Mouse (Mus musculus) left cerebral cortex, adult 2 months (tissue): Measurements from ENCODE around the gene Tpm3. TPM values are rescaled to one million over a fixed set of nuclear protein-coding genes. Genes with fewer than 3 reads are reported as not detected.
"Not testable (repeated sequence)": the region's sequence is repeated elsewhere in the genome, so short reads cannot be mapped to it uniquely, and the experiment has no call there.

Experiments
- DNase-seq, 2 experiments: peaks; one replicate each; pipeline ENCODE4 v3.0.0; 2021 to 2022; ENCODE audit warnings: low spot score in 2 of 2, mixed read lengths in 1 of 2; ENCODE audit errors: extremely low spot score in 1 of 2
- H3K27ac ChIP-seq: fragments of 200-600 bp; 2 replicates; pipeline ENCODE4 v1.8.1; 2022
- H3K4me3 ChIP-seq: fragments of 200-600 bp; 2 replicates; pipeline ENCODE4 v1.8.1; 2022
- CTCF ChIP-seq: fragments of 200-600 bp; IDR thresholded peaks from 2 replicates; pipeline ENCODE4 v1.8.1; 2022; ENCODE audit warnings: antibody characterized with exemption, mild to moderate bottlenecking, moderate library complexity
- intact Hi-C: fragments of 180-260 bp; cut with DNase I; formaldehyde crosslinking; loops from one replicate; pipeline ENCODE4 v1.15.1; 2025
- microRNA-seq, 2 experiments: library from miRNA; unstranded; fragments of <30 nt; microRNA quantifications; one replicate each; pipeline ENCODE4 v1.2.0; 2021
- total RNA-seq, 2 experiments: library from RNA; stranded (reverse); gene quantifications; 2 replicates each; pipeline ENCODE4 v1.2.3; 2021

The Tpm3 gene
- total RNA-seq, 2 experiments from 2014 or later: 182 to 193 TPM

- Histone ChIP-seq H3K27ac (no peak overlapping the region), H3K4me3 (no peak overlapping the region)
- no peak; the same call in 1 of the 2 replicates for TF ChIP-seq CTCF
- intact Hi-C loops: loop anchor here (5.0 kb wide), 2 partner anchors 36 to 94 kb away; partner anchors contain the start of genes Rab13 and Rps27
- DNase-seq: peak in 1 of 2 experiments; percentile 60
Observed at GRCm38 (mm10) chr3:90118132-90118790, 45.8 kb downstream of the Tpm3 start.

- intact Hi-C loops: loop anchor here (10.0 kb wide), 1 partner anchor 243 kb away; no protein-coding TSS in a partner anchor
- DNase-seq, H3K4me3 ChIP-seq, H3K27ac ChIP-seq: not testable (repeated sequence)
- peak; percentile 6 for TF ChIP-seq CTCF
Observed at GRCm38 (mm10) chr3:90122036-90122435, 49.6 kb downstream of the Tpm3 start.

DNA sequence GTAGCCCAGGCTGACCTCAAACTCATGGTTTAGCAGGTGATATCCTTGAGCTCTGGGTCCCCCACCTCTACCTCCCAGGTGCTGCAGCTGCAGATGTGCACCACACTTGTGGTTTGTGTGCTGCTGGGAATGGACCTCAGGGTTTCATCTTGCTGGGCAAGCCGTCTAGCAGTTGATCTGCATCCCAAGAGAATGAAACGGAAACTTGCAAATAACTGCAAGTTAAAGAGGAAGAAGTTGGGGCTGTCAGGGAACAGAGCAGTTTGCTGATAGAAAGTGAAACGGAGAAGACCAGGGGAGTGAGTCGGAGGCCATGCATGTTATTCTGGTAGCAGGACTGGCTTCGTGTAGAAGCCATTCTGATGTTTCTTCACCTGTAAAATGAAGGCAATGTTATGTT lies 53.3 kb downstream of the Tpm3 start:
- Histone ChIP-seq H3K27ac (no peak overlapping the region), H3K4me3 (no peak overlapping the region)
- no peak for DNase-seq
- intact Hi-C loops: loop anchor here (10.0 kb wide), 1 partner anchor 239 kb away; no protein-coding TSS in a partner anchor
- TF ChIP-seq CTCF: no peak

GRCm38 (mm10) chr3:90127881-90128280 lies 55.4 kb downstream of the Tpm3 start:
- intact Hi-C loops: loop anchor here (10.0 kb wide), 1 partner anchor 237 kb away; no protein-coding TSS in a partner anchor
- Histone ChIP-seq H3K4me3 (no peak overlapping the region), H3K27ac (no peak overlapping the region)
- TF ChIP-seq CTCF: no peak
- peak; percentile 13 to 16 for DNase-seq

GRCm38 (mm10) chr3:90132745-90133144 lies 60.3 kb downstream of the Tpm3 start:
- no peak for DNase-seq
- Histone ChIP-seq H3K4me3 (no peak overlapping the region), H3K27ac (no peak overlapping the region)
- no peak for TF ChIP-seq CTCF
- intact Hi-C loops: no loop called here

DNA sequence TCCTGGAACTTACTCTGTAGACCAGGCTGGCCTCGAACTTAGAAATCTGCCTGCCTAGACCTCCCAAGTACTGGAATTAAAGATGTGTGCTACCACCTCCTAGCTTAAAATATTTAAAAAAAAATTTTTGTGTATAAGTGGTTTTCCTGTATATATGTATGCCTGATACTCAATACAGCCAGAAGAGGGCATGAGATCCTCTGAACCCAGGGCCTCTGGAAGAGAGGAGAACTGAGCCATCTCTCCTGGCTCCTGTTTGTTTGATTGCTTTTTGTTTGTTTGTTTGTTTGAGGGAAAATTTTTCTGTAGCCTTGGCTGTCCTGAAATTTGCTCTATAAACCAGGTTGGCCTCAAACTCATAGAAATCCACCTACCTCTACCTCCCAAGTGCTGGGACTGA lies 60.9 kb downstream of the Tpm3 start:
- intact Hi-C loops: no loop called here
- H3K27ac ChIP-seq: no peak overlapping the region
- TF ChIP-seq CTCF: peak; percentile 11
- DNase-seq: no peak
- no peak overlapping the region for H3K4me3 ChIP-seq

GRCm38 (mm10) chr3:90134483-90134882 lies 62.0 kb downstream of the Tpm3 start:
- no peak for TF ChIP-seq CTCF
- intact Hi-C loops: no loop called here
- no peak overlapping the region for H3K27ac ChIP-seq
- DNase-seq: no peak
- no peak overlapping the region for H3K4me3 ChIP-seq

DNA sequence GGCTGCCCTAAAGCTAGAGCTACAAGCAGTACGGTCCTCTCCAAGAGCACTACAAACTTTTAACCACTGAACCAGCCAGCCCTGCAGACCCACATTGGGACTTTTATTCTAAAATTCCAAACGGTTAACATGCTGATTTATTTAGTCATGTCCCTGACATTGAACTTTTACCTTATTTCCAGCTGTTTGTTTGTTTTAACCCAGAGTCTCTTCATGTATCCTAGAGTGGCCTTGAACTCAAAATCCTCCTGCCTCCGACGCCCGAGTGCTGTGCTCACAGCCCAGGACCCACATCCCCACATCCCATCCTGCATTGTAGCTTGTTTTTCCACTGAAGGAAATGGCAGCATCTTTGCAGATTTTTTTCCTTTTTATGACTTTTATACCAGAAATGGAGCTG lies 62.5 kb downstream of the Tpm3 start:
- intact Hi-C loops: no loop called here
- Histone ChIP-seq H3K4me3 (no peak overlapping the region), H3K27ac (no peak overlapping the region)
- no peak for TF ChIP-seq CTCF
- no peak for DNase-seq

DNA sequence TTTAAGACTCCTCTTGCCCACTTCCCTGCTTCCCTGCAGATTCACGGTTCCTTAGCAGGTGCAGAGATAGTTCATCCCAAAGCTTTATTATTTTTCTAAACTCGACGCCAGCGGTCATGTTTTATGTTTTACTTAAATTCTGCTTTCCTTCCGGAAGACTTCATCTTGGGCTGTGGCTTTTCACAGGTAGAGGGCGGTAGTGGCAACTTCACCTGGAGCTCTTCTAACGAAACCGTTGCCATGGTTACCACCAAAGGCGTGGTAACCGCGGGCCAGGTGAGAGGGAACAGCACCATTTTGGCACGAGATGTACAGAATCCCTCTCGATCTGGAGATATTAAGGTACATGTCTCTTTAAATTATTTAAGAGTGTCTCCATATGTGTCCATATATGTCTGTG lies 64.2 kb downstream of the Tpm3 start:
- DNase-seq: no peak
- no peak overlapping the region for H3K27ac ChIP-seq
- intact Hi-C loops: no loop called here
- peak; percentile 27; the same call in 1 of the 2 replicates for TF ChIP-seq CTCF
- H3K4me3 ChIP-seq: no peak overlapping the region

DNA sequence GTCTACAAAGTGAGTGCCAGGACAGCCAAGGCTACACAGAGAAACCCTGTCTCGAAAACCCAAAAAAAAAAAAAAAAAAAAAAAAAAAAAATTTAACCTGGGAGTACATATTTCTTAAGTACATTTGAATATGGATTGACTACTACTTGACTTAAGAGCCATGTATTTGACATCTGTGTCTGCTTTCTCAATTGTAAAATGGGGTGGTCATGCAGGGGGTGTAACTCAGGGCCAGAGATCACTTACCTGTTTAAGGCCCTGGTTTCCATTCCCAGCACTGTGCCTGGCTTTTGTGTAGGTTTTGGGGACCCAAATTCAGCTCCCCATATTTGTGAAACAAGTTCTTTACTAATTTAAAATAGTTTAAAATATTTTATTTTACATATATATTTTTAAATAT lies 65.2 kb downstream of the Tpm3 start:
- intact Hi-C loops: no loop called here
- DNase-seq: no peak
- no peak for TF ChIP-seq CTCF
- Histone ChIP-seq H3K27ac (no peak overlapping the region), H3K4me3 (no peak overlapping the region)

GRCm38 (mm10) chr3:90139962-90140361 lies 67.5 kb downstream of the Tpm3 start:
- DNase-seq: no peak
- intact Hi-C loops: no loop called here
- TF ChIP-seq CTCF: no peak
- Histone ChIP-seq H3K27ac (no peak overlapping the region), H3K4me3 (no peak overlapping the region)

GRCm38 (mm10) chr3:90145461-90145860 lies 73.0 kb downstream of the Tpm3 start:
- DNase-seq: no peak
- intact Hi-C loops: no loop called here
- no peak overlapping the region for H3K4me3 ChIP-seq
- TF ChIP-seq CTCF: no peak
- H3K27ac ChIP-seq: no peak overlapping the region

DNA sequence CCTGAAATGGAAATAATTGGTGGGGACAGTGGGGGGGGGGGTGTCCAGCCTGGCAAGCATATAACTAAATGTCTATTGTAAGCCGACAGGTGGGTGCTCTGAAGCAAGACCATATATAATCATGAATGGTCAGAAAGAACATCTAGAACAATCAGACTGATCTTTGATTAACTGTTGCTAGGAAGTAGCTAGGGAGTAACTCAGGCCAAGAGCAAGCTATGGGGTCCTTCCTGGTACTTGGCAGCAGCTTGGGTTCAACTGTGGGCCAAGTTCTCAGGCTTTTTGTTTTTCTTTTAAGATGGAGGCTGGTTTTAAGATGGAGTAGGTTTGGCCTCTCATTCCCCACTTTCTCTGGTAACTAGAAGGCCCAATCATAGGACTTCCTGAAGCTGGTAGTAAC lies 74.2 kb downstream of the Tpm3 start:
- no peak for DNase-seq
- no peak for TF ChIP-seq CTCF
- Histone ChIP-seq H3K4me3 (no peak overlapping the region), H3K27ac (no peak overlapping the region)
- intact Hi-C loops: no loop called here

Small RNA genes lying within 50 kb of the gene (microRNA-seq; reads per million reads assigned to microRNA genes)
- 4.4 to 6.2 reads per million in 2 experiments for gene Mir190b

Other genes with a start within 250 kb of the Tpm3 start
- 1 to 10 TPM; 3.1 to 3.7 TPM for gene She, start 241.3 kb upstream of the Tpm3 start, total RNA-seq
- gene Il6ra, start 159.5 kb upstream of the Tpm3 start, total RNA-seq: 1 to 10 TPM; 3.7 to 4.4 TPM
- gene Atp8b2, start 109.1 kb upstream of the Tpm3 start, total RNA-seq: 100 to 1,000 TPM; 112 to 129 TPM
- gene Hax1, start 73.9 kb upstream of the Tpm3 start, total RNA-seq: 100 to 1,000 TPM in 1 of 2 experiments, 10 to 100 TPM in 1; 97.6 to 106 TPM
- 10 to 100 TPM; 95.2 to 98.7 TPM for gene 4933434E20Rik, start 21.0 kb upstream of the Tpm3 start, total RNA-seq
- gene Ubap2l, start 20.0 kb upstream of the Tpm3 start, total RNA-seq: 100 to 1,000 TPM; 180 to 197 TPM
- under 1 TPM; 0.36 to 0.42 TPM for gene Nup210l, start 31.5 kb downstream of the Tpm3 start, total RNA-seq
- 100 to 1,000 TPM; 799 to 888 TPM for gene Rps27, start 141.0 kb downstream of the Tpm3 start, total RNA-seq
- 1 to 10 TPM; 7.9 to 8.9 TPM for gene Rab13, start 141.0 kb downstream of the Tpm3 start, total RNA-seq
- gene Jtb, start 158.9 kb downstream of the Tpm3 start, total RNA-seq: 10 to 100 TPM; 43.8 to 49.5 TPM
- under 1 TPM; 0.42 to 0.50 TPM for gene Creb3l4, start 170.9 kb downstream of the Tpm3 start, total RNA-seq
- 10 to 100 TPM; 38.8 to 43.0 TPM for gene Slc39a1, start 175.5 kb downstream of the Tpm3 start, total RNA-seq
- 10 to 100 TPM; 39.5 to 43.6 TPM for gene Crtc2, start 181.5 kb downstream of the Tpm3 start, total RNA-seq
- gene Dennd4b, start 192.5 kb downstream of the Tpm3 start, total RNA-seq: 10 to 100 TPM; 35.0 to 36.7 TPM
- gene Gatad2b, start 220.5 kb downstream of the Tpm3 start, total RNA-seq: 100 to 1,000 TPM in 1 of 2 experiments, 10 to 100 TPM in 1; 93.5 to 103 TPM